Mouse (Mus musculus) intestine, embryonic 16.5 days (tissue): ENCODE results near the gene Hace1. TPM values are rescaled to one million over a fixed set of nuclear protein-coding genes. Genes with fewer than 3 reads are reported as not detected.

Experiments
- ATAC-seq: fragments of 200-750 bp; cut with Nextera tagmentation; 2 replicates; pipeline ENCODE4 v1.8.0; 2017; ENCODE audit warnings: moderate TSS enrichment, moderate library complexity
- H3K27ac ChIP-seq: fragments of 300-500 bp; sonication (generic); 2 replicates; pipeline ENCODE4 v1.5.1; 2014; ENCODE audit warnings: mild to moderate bottlenecking, low read length
- H3K27me3 ChIP-seq: fragments of 300-500 bp; sonication (generic); replicated peaks from 2 replicates; pipeline ENCODE4 v1.6.1; 2014; ENCODE audit warnings: low read length, control low read depth, mixed read lengths; ENCODE audit not compliant: control insufficient read depth, insufficient read depth
- H3K36me3 ChIP-seq: fragments of 300-500 bp; sonication (generic); 2 replicates; pipeline ENCODE4 v1.6.1; 2014; ENCODE audit warnings: low read length, control low read depth; ENCODE audit not compliant: control insufficient read depth, insufficient read depth
- H3K4me1 ChIP-seq: fragments of 300-500 bp; sonication (generic); 2 replicates; pipeline ENCODE4 v1.6.1; 2014; ENCODE audit warnings: low read length, control low read depth, mixed read lengths; ENCODE audit not compliant: control insufficient read depth, insufficient read depth
- H3K4me2 ChIP-seq: fragments of 300-500 bp; sonication (generic); 2 replicates; pipeline ENCODE4 v1.6.1; 2014; ENCODE audit warnings: low read depth, low read length, control low read depth
- H3K4me3 ChIP-seq: fragments of 300-500 bp; sonication (generic); 2 replicates; pipeline ENCODE4 v1.5.1; 2014; ENCODE audit warnings: mild to moderate bottlenecking, low read length
- H3K9ac ChIP-seq: fragments of 300-500 bp; sonication (generic); 2 replicates; pipeline ENCODE4 v1.6.1; 2014; ENCODE audit warnings: low read depth, low read length
- H3K9me3 ChIP-seq: fragments of 300-500 bp; sonication (generic); 2 replicates; pipeline ENCODE4 v1.6.1; 2016; ENCODE audit warnings: low read length, control low read depth; ENCODE audit not compliant: control insufficient read depth
- WGBS: fragments of 180-500 bp; shearing (Covaris S2); extraction: QIAGEN DNeasy Blood & Tissue Kit; methylation state at CpG from one replicate; pipeline ENCODE4 v1.1.7; 2014; 5-methylcytosine and 5-hydroxymethylcytosine counted together
- microRNA-seq: library from miRNA; unstranded; fragments of <30 nt; microRNA quantifications from one replicate; pipeline ENCODE4, GENCODE M21; 2016
- polyA plus RNA-seq: library from polyadenylated mRNA; unstranded; fragments of >200 nt; fragmentation: Nextera tagmentation; extraction: Ambion mirVana; gene quantifications from 2 replicates; pipeline ENCODE4 v1.2.1, GENCODE M21; 2015

The Hace1 gene
- polyA plus RNA-seq, 1 experiment from 2014 or later: 11.3 TPM

DNA sequence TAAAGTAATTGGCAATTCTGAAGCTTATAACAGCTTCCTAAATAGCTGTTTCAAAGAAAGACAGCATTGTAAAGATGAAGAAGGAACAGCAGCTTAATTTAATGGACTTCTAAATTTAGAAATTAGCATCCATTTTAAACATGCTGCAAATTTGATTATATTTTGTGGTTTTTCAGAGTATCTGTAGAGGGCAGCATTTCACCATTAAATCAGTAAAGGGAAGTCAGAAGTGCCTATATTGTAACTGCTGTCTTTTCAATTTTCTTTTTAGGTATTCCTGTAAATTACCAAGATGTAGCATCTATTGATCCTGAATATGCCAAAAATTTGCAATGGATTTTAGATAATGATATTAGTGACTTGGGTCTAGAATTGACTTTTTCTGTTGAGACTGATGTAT lies 99.2 kb downstream of the Hace1 start:
- Histone ChIP-seq H3K36me3 (no peaks in the 10 kb centered on the region), H3K9ac (no peak overlapping the region), H3K27ac (no peak overlapping the region), H3K4me2 (no peak overlapping the region), H3K4me1 (no peaks in the 10 kb centered on the region), H3K9me3 (no peaks in the 10 kb centered on the region), H3K27me3 (no peaks in the 10 kb centered on the region), H3K4me3 (no peak overlapping the region)
- ATAC-seq: no peak

- H3K9me3 ChIP-seq: no peaks in the 10 kb centered on the region
- H3K27me3 ChIP-seq: no peaks in the 10 kb centered on the region
- H3K4me2 ChIP-seq: no peak overlapping the region
- WGBS: 79% methylated on average over 1 of the region's 1 CpGs
- no peaks in the 10 kb centered on the region for H3K4me1 ChIP-seq
- H3K9ac ChIP-seq: no peak overlapping the region
- ATAC-seq: no peak
- no peak overlapping the region for H3K27ac ChIP-seq
- H3K36me3 ChIP-seq: no peaks in the 10 kb centered on the region
- H3K4me3 ChIP-seq: no peak overlapping the region
Measured at GRCm38 (mm10) chr10:45686191-45686590, 108.6 kb downstream of the Hace1 start.

- Histone ChIP-seq H3K36me3 (no peaks in the 10 kb centered on the region), H3K27me3 (no peaks in the 10 kb centered on the region), H3K27ac (no peak overlapping the region), H3K4me1 (no peaks in the 10 kb centered on the region), H3K9me3 (no peaks in the 10 kb centered on the region), H3K4me2 (no peak overlapping the region), H3K4me3 (no peak overlapping the region), H3K9ac (no peak overlapping the region)
- ATAC-seq: no peak
Measured at GRCm38 (mm10) chr10:45694931-45695330, 117.3 kb downstream of the Hace1 start.

DNA sequence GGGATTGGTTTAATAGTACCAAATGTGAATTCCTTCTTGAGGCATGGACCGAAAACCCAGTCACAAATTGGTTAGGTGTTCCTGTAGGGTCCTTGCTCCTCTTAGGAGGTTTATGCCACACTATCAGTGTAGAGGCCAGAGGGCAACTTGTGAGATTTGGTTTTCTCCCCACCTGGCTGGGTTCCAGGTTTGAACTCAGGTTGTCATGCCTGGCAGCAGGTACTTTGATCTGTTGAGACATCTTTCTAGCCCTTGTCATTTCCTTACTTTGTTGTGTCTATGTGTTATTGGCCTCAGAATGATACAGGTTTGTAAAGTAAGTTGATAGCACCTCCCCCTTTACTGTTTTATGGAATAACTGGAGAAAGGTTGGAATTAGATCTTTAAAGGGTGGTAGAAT lies 117.9 kb downstream of the Hace1 start:
- ATAC-seq: no peak
- 93% methylated on average over 1 of the region's 1 CpGs for WGBS

GRCm38 (mm10) chr10:45698930-45699329 lies 121.3 kb downstream of the Hace1 start:
- no peaks in the 10 kb centered on the region for H3K27me3 ChIP-seq
- no peak for ATAC-seq
- no peak overlapping the region for H3K4me3 ChIP-seq
- no peaks in the 10 kb centered on the region for H3K4me1 ChIP-seq
- H3K9ac ChIP-seq: no peak overlapping the region
- 90% methylated on average over 3 of the region's 3 CpGs for WGBS
- 0 out of 2 replicates have a peak, but pooled peaks cover 4% of the 10 kb centered on the region for H3K36me3 ChIP-seq
- H3K27ac ChIP-seq: no peak overlapping the region
- no peaks in the 10 kb centered on the region for H3K9me3 ChIP-seq
- H3K4me2 ChIP-seq: no peak overlapping the region

More for the DNA sequence above, 117.9 kb downstream of the Hace1 start:
- Histone ChIP-seq H3K9ac (no peak overlapping the region), H3K4me3 (no peak overlapping the region), H3K9me3 (no peaks in the 10 kb centered on the region), H3K27ac (no peak overlapping the region), H3K27me3 (no peaks in the 10 kb centered on the region), H3K4me2 (no peak overlapping the region), H3K36me3 (no peaks in the 10 kb centered on the region), H3K4me1 (no peaks in the 10 kb centered on the region)

DNA sequence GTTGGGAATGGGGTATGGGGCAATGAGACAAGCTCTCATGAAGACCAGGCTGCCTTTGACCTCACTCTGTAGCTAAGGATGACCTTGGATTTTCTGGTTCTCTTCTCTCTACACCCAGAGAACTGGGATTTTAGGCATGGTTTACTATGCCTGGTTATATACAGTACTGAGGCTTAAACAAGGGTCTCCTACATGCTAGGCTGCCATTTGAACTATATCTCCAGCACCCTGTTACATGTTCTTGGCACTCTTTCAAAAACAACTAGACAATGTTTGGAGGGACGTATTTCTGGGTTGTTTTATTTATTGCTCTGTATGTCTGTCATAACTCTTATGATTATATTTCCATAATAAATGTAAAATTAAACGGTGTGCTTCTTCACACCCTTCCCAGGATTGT lies 129.2 kb downstream of the Hace1 start:
- H3K9me3 ChIP-seq: no peaks in the 10 kb centered on the region
- WGBS: 76% methylated on average over 2 of the region's 2 CpGs
- no peak for ATAC-seq
- no peaks in the 10 kb centered on the region for H3K36me3 ChIP-seq
- no peak overlapping the region for H3K27ac ChIP-seq
- H3K9ac ChIP-seq: no peak overlapping the region
- no peaks in the 10 kb centered on the region for H3K4me1 ChIP-seq
- H3K4me2 ChIP-seq: no peak overlapping the region
- no peak overlapping the region for H3K4me3 ChIP-seq
- H3K27me3 ChIP-seq: no peaks in the 10 kb centered on the region

DNA sequence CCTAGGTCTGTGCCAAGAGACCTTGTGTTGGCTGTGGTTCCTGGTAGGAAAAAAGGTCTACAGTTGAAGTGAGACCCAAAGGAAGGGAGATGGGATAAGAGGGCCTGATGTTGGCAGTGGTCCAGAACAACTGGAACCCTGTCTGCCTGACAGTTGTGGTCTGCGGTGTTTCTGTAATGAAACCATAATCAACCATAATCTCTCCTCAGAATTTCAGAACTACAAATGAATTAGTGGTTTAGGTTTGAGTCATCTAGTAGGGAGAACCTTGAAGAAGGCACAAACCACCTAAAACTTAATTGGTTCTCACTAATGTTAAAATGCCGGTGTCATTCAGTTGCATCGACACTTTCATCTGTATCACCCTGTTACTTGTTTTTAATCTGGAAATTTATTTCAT lies 133.2 kb downstream of the Hace1 start:
- Histone ChIP-seq H3K4me3 (no peak overlapping the region), H3K27me3 (no peaks in the 10 kb centered on the region), H3K9me3 (no peaks in the 10 kb centered on the region), H3K36me3 (no peaks in the 10 kb centered on the region), H3K27ac (no peak overlapping the region), H3K4me1 (no peaks in the 10 kb centered on the region), H3K9ac (no peak overlapping the region), H3K4me2 (no peak overlapping the region)
- ATAC-seq: no peak
- WGBS: 79% methylated on average over 3 of the region's 3 CpGs

DNA sequence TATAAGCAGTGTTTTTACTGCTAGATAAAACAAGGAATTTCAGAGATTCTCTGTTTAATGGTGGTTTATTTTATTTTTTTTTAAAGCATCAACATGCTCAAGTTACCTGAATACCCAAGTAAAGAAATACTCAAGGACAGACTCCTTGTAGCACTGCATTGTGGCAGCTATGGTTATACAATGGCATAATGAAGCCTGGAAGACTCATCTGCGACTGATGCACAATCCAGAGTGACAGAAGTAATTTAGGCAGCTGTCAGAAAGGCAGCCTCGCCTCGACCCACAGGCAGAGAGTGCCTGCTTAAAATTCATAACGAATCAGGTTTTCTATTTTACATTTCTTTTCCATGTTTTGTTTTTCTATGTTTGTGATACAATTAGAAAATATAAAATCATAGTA lies 133.7 kb downstream of the Hace1 start:
- Histone ChIP-seq H3K4me1 (no peaks in the 10 kb centered on the region), H3K4me2 (no peak overlapping the region), H3K9ac (no peak overlapping the region), H3K4me3 (no peak overlapping the region), H3K27me3 (no peaks in the 10 kb centered on the region), H3K36me3 (no peaks in the 10 kb centered on the region), H3K9me3 (no peaks in the 10 kb centered on the region), H3K27ac (no peak overlapping the region)
- ATAC-seq: no peak
- WGBS: 68% methylated on average over 4 of the region's 4 CpGs

Small RNA genes lying within 50 kb of the gene (microRNA-seq; reads per million reads assigned to microRNA genes)
- not detected for gene Gm27731

Other genes starting within 250 kb of the Hace1 start
- gene Bves, start 242.1 kb upstream of the Hace1 start, polyA plus RNA-seq: 3.0 and 3.8 TPM in 2 replicates
- gene Lin28b, start 91.4 kb upstream of the Hace1 start, polyA plus RNA-seq: 0.53 and 0.98 TPM in 2 replicates